Mouse (Mus musculus): ENCODE data around the gene Krt8. TPM values are rescaled to one million over a fixed set of nuclear protein-coding genes. Genes with fewer than 3 reads are reported as not detected.

Krt8 gene
- polyA plus RNA-seq (2012; rRNA removed) = 220 and 270 TPM in 2 replicates

DNA sequence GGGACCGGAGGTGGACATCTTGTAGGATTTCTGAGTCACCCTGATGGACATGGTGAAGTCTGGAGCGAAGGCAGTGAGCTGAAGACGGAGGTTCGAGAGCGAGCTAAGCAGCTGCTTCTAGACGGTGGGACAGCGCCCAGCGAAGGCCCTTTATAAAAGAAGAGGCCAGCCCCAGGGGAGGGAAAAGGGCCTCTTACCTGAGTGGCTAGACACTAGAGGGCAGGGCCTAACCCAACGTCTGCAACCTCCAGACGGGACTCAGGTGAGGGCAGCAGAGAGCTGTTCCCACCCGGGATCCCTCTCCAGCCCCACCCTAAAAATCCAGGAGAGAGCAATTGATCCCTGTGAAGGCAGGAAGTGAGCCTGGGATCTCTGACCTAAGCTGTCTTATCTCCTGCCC is at the start of gene Krt8:
Krt8 (minus strand) TSS at position 294 of the 400 bp plus-strand sequence.
- Histone ChIP-seq H3K4me3 (ENCODE audit: control insufficient read depth, insufficient read depth, low read length) (no peak within 1 kb of the TSS), H3K36me3 (ENCODE audit: control insufficient read depth, insufficient read depth, low read length) (no peaks in the 10 kb centered on the region), H3K4me1 (replicated peaks; ENCODE audit: control insufficient read depth, insufficient read depth, low read length) (no peaks in the 10 kb centered on the region), H3K27ac (ENCODE audit: control insufficient read depth, insufficient read depth, low read length) (no peak within 1 kb of the TSS), H3K27me3 (ENCODE audit: control insufficient read depth, insufficient read depth, low read length) (peaks cover 5% of the 10 kb centered on the region; the same call in 1 of the 2 replicates)
- no peak for DNase-seq
- TF ChIP-seq POLR2A (IDR thresholded peaks at IDR 0.05; ENCODE audit: control insufficient read depth, extremely low read depth, insufficient read depth, low read length, poor library complexity) = no peak
- TF ChIP-seq CTCF (IDR thresholded peaks at IDR 0.05; ENCODE audit: borderline replicate concordance, control insufficient read depth, extremely low read depth, insufficient read depth, low read length, poor library complexity) = no peak
- 71% methylated on average over 11 of the region's 11 CpGs for WGBS

GRCm38 (mm10) chr15:102051920-102052683 is 47.8 kb upstream of the Krt8 start:
- TF ChIP-seq POLR2A (IDR thresholded peaks at IDR 0.05; ENCODE audit: control insufficient read depth, extremely low read depth, insufficient read depth, low read length, poor library complexity) (no peak), CTCF (IDR thresholded peaks at IDR 0.05; ENCODE audit: borderline replicate concordance, control insufficient read depth, extremely low read depth, insufficient read depth, low read length, poor library complexity) (no peak)
- DNase-seq = peak; percentile 35
- no peak overlapping the region; the same call in 1 of the 2 replicates for H3K4me3 ChIP-seq (ENCODE audit: control insufficient read depth, insufficient read depth, low read length)
- H3K36me3 ChIP-seq (ENCODE audit: control insufficient read depth, insufficient read depth, low read length) = no peaks in the 10 kb centered on the region
- H3K27ac ChIP-seq (ENCODE audit: control insufficient read depth, insufficient read depth, low read length) = no peak overlapping the region
- no peaks in the 10 kb centered on the region for H3K27me3 ChIP-seq (ENCODE audit: control insufficient read depth, insufficient read depth, low read length)
- WGBS = 4% methylated on average over 28 of the region's 33 CpGs
- no peaks in the 10 kb centered on the region; the same call in 1 of the 2 replicates for H3K4me1 ChIP-seq (replicated peaks; ENCODE audit: control insufficient read depth, insufficient read depth, low read length)

GRCm38 (mm10) chr15:102049871-102050270 is 45.6 kb upstream of the Krt8 start:
- TF ChIP-seq POLR2A (IDR thresholded peaks at IDR 0.05; ENCODE audit: control insufficient read depth, extremely low read depth, insufficient read depth, low read length, poor library complexity) = no peak
- no peak for TF ChIP-seq CTCF (IDR thresholded peaks at IDR 0.05; ENCODE audit: borderline replicate concordance, control insufficient read depth, extremely low read depth, insufficient read depth, low read length, poor library complexity)
- DNase-seq = no peak
- Histone ChIP-seq H3K4me3 (ENCODE audit: control insufficient read depth, insufficient read depth, low read length) (no peak overlapping the region), H3K36me3 (ENCODE audit: control insufficient read depth, insufficient read depth, low read length) (no peaks in the 10 kb centered on the region), H3K27ac (ENCODE audit: control insufficient read depth, insufficient read depth, low read length) (no peak overlapping the region), H3K4me1 (replicated peaks; ENCODE audit: control insufficient read depth, insufficient read depth, low read length) (no peaks in the 10 kb centered on the region; the same call in 1 of the 2 replicates), H3K27me3 (ENCODE audit: control insufficient read depth, insufficient read depth, low read length) (no peaks in the 10 kb centered on the region)

DNA sequence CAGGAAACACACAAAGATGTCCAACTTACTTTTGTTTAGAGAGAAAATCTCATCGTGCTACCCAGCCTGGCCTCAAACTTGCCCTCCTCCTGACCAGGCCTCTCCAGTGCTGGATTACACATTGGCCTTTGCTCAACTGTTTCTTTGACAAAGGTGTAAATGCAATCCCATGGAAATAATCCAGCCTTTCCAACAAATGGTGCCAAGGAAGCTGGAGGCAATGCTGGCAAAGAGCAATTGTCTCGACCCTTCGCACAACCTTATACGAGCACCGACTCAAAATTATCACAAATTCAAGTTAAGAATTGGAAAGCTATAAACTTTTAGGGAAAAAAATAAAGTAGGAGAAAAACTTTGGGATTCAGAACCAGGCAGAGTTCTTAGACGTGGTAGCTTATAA is 43.7 kb upstream of the Krt8 start:
- no peak for TF ChIP-seq POLR2A (IDR thresholded peaks at IDR 0.05; ENCODE audit: control insufficient read depth, extremely low read depth, insufficient read depth, low read length, poor library complexity)
- no peak for TF ChIP-seq CTCF (IDR thresholded peaks at IDR 0.05; ENCODE audit: borderline replicate concordance, control insufficient read depth, extremely low read depth, insufficient read depth, low read length, poor library complexity)
- DNase-seq = no peak
- Histone ChIP-seq H3K27me3 (ENCODE audit: control insufficient read depth, insufficient read depth, low read length) (no peaks in the 10 kb centered on the region), H3K36me3 (ENCODE audit: control insufficient read depth, insufficient read depth, low read length) (no peaks in the 10 kb centered on the region), H3K4me1 (replicated peaks; ENCODE audit: control insufficient read depth, insufficient read depth, low read length) (no peaks in the 10 kb centered on the region; the same call in 1 of the 2 replicates), H3K27ac (ENCODE audit: control insufficient read depth, insufficient read depth, low read length) (no peak overlapping the region), H3K4me3 (ENCODE audit: control insufficient read depth, insufficient read depth, low read length) (no peak overlapping the region)
- 90% methylated on average over 6 of the region's 6 CpGs for WGBS

GRCm38 (mm10) chr15:102045691-102046090 is 41.4 kb upstream of the Krt8 start:
- no peak for DNase-seq
- 81% methylated on average over 10 of the region's 10 CpGs for WGBS
- Histone ChIP-seq H3K36me3 (ENCODE audit: control insufficient read depth, insufficient read depth, low read length) (no peaks in the 10 kb centered on the region), H3K4me1 (replicated peaks; ENCODE audit: control insufficient read depth, insufficient read depth, low read length) (no peaks in the 10 kb centered on the region), H3K27me3 (ENCODE audit: control insufficient read depth, insufficient read depth, low read length) (no peaks in the 10 kb centered on the region; the same call in 1 of the 2 replicates), H3K4me3 (ENCODE audit: control insufficient read depth, insufficient read depth, low read length) (no peak overlapping the region), H3K27ac (ENCODE audit: control insufficient read depth, insufficient read depth, low read length) (no peak overlapping the region)
- TF ChIP-seq POLR2A (IDR thresholded peaks at IDR 0.05; ENCODE audit: control insufficient read depth, extremely low read depth, insufficient read depth, low read length, poor library complexity) (no peak), CTCF (IDR thresholded peaks at IDR 0.05; ENCODE audit: borderline replicate concordance, control insufficient read depth, extremely low read depth, insufficient read depth, low read length, poor library complexity) (no peak)

- 88% methylated on average over 3 of the region's 3 CpGs for WGBS
- DNase-seq = no peak
- H3K4me3 ChIP-seq (ENCODE audit: control insufficient read depth, insufficient read depth, low read length) = no peak overlapping the region
- H3K27me3 ChIP-seq (ENCODE audit: control insufficient read depth, insufficient read depth, low read length) = no peaks in the 10 kb centered on the region; the same call in 1 of the 2 replicates
- no peak for TF ChIP-seq CTCF (IDR thresholded peaks at IDR 0.05; ENCODE audit: borderline replicate concordance, control insufficient read depth, extremely low read depth, insufficient read depth, low read length, poor library complexity)
- no peak for TF ChIP-seq POLR2A (IDR thresholded peaks at IDR 0.05; ENCODE audit: control insufficient read depth, extremely low read depth, insufficient read depth, low read length, poor library complexity)
- H3K36me3 ChIP-seq (ENCODE audit: control insufficient read depth, insufficient read depth, low read length) = no peaks in the 10 kb centered on the region
- H3K27ac ChIP-seq (ENCODE audit: control insufficient read depth, insufficient read depth, low read length) = no peak overlapping the region
- no peaks in the 10 kb centered on the region for H3K4me1 ChIP-seq (replicated peaks; ENCODE audit: control insufficient read depth, insufficient read depth, low read length)
These were observed 40.5 kb upstream of the Krt8 start for GRCm38 (mm10) chr15:102044745-102045144.
